ENCODE assay signal across 18 mouse cellular contexts in genomic region chr17:45136491-45136890, GRCm38 (mm10).
"Had no signal": no experiment of that assay in that cellular context is flagged by ENCODE, and none has a peak within 500 bp of the region (broad histone marks: within the 10 kb centered on the region; RNA-seq: fewer than 3 reads in every experiment).

No protein-coding gene starts in this region.

- ATAC-seq: midbrain, embryonic 16.5 days had no signal

- H3K27ac ChIP-seq: midbrain, embryonic 10.5 days; midbrain, embryonic 12.5 days; neural tube, embryonic 13.5 days; neural tube, embryonic 15.5 days had no signal

- H3K9me3 ChIP-seq: midbrain, embryonic 10.5 days; midbrain, embryonic 12.5 days; neural tube, embryonic 13.5 days; neural tube, embryonic 15.5 days had no signal

- H3K4me1 ChIP-seq: midbrain, embryonic 10.5 days; midbrain, embryonic 12.5 days; neural tube, embryonic 13.5 days; neural tube, embryonic 15.5 days had no signal

- H3K36me3 ChIP-seq: midbrain, embryonic 10.5 days; midbrain, embryonic 12.5 days; neural tube, embryonic 13.5 days; neural tube, embryonic 15.5 days had no signal

- H3K4me2 ChIP-seq: lung, embryonic 14.5 days; midbrain, embryonic 12.5 days; neural tube, embryonic 13.5 days; neural tube, embryonic 15.5 days had no signal

- H3K9ac ChIP-seq: lung, embryonic 14.5 days; midbrain, embryonic 12.5 days; neural tube, embryonic 13.5 days; neural tube, embryonic 15.5 days had no signal

- H3K4me3 ChIP-seq: midbrain, embryonic 10.5 days; midbrain, embryonic 12.5 days; myocyte; neural tube, embryonic 13.5 days; neural tube, embryonic 15.5 days had no signal

- DNase-seq: lung, embryonic 14.5 days; lung, postnatal 10 days; lung, postnatal 4 days; midbrain, embryonic 14.5 days; retina, postnatal 1 day; right cerebral cortex, adult 18-20 months; right cerebral cortex, postnatal 25 days; right cerebral cortex, postnatal 4 days; spleen, adult 18-20 months; thymus, adult 18-20 months; thymus, postnatal 14 days; thymus, postnatal 36 days had no signal

- H3K27me3 ChIP-seq: midbrain, embryonic 12.5 days; neural tube, embryonic 13.5 days; neural tube, embryonic 15.5 days had no signal
